Mouse (Mus musculus) stomach, embryonic 16.5 days (tissue): ENCODE results near the gene Tab1. TPM values are rescaled to one million over a fixed set of nuclear protein-coding genes. Genes with fewer than 3 reads are reported as not detected.

ENCODE experiments used
- ATAC-seq: fragments of 200-750 bp; cut with Nextera tagmentation; 2 replicates; pipeline ENCODE4 v1.8.0; 2017; ENCODE audit warnings: moderate number of reproducible peaks, moderate TSS enrichment; ENCODE audit not compliant: insufficient read depth, low FRiP score
- H3K27ac ChIP-seq: fragments of 300-500 bp; sonication (generic); 2 replicates; pipeline ENCODE4 v1.5.1; 2014; ENCODE audit warnings: low read length
- H3K27me3 ChIP-seq: fragments of 300-500 bp; sonication (generic); 2 replicates; pipeline ENCODE4 v1.6.1; 2014; ENCODE audit warnings: low read length, control low read depth, mixed read lengths; ENCODE audit not compliant: control insufficient read depth, insufficient read depth
- H3K36me3 ChIP-seq: fragments of 300-500 bp; sonication (generic); 2 replicates; pipeline ENCODE4 v1.6.1; 2014; ENCODE audit warnings: low read length; ENCODE audit not compliant: control insufficient read depth, insufficient read depth
- H3K4me1 ChIP-seq: fragments of 300-500 bp; sonication (generic); 2 replicates; pipeline ENCODE4 v1.6.1; 2014; ENCODE audit warnings: low read length, control low read depth, mixed read lengths; ENCODE audit not compliant: control insufficient read depth, insufficient read depth
- H3K4me2 ChIP-seq: fragments of 300-500 bp; sonication (generic); 2 replicates; pipeline ENCODE4 v1.6.1; 2014; ENCODE audit warnings: low read depth, low read length, mixed read lengths
- H3K4me3 ChIP-seq: fragments of 300-500 bp; sonication (generic); replicated peaks from 2 replicates; pipeline ENCODE4 v1.5.1; 2014; ENCODE audit warnings: mild to moderate bottlenecking, low read length
- H3K9ac ChIP-seq: fragments of 300-500 bp; sonication (generic); 2 replicates; pipeline ENCODE4 v1.6.1; 2014; ENCODE audit warnings: low read length
- H3K9me3 ChIP-seq: fragments of 300-500 bp; sonication (generic); replicated peaks from 2 replicates; pipeline ENCODE4 v1.6.1; 2016; ENCODE audit warnings: low read length, control low read depth; ENCODE audit not compliant: control insufficient read depth
- WGBS: fragments of 180-500 bp; shearing (Covaris S2); extraction: QIAGEN DNeasy Blood & Tissue Kit; methylation state at CpG from one replicate; pipeline ENCODE4 v1.1.7; 2014; 5-methylcytosine and 5-hydroxymethylcytosine counted together
- polyA plus RNA-seq: library from polyadenylated mRNA; unstranded; fragments of >200 nt; fragmentation: Nextera tagmentation; extraction: Ambion mirVana; gene quantifications from 2 replicates; pipeline ENCODE4 v1.2.1, GENCODE M21; 2015

The Tab1 gene
- polyA plus RNA-seq, 1 experiment from 2014 or later, result 29.3 TPM

DNA sequence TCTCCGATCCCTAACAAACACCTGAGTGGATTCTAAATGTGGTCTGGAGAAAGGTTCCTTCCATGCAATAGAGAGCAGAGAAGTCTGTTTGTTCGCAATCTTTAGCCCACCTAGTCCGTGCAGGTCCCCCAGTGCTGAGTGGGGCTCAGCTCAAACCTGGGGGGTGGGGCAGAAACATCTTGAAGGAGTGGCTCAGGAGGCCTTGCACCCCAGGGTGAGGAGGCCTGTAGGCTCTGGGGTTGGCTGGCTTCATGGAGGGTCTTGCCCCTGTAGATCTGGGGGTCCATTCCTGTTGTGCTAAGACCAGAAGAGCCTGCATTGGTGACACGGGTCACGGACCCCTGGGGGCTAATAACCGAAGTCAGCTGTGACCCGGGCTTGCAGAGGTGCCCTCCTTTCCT, 40.9 kb upstream of the Tab1 start:
- Histone ChIP-seq H3K9ac (peak overlapping the region; percentile 79), H3K27ac (peak overlapping the region; percentile 12; the same call in 1 of the 2 replicates)

DNA sequence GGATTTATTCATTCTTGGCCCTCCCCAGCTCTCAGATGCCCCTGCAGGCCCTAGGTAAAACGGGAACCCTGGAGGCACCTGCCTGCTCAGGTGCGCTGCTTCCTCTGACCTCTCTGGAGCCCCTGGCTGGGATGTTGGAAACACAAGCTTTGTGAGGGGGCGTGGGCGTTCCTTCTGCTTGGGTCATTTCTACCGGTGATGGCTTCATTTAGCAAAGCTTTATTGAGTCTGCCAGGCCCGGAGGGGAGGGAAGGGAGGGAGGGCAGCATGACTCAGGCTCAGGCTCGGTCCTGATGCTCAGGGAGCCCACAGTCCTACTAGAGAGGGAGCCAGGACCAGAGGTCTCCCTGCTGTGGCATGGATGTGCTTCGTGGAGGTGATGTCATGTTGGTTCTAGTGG, 40.3 kb upstream of the Tab1 start:
- Histone ChIP-seq H3K27me3 (peaks cover 8% of the 10 kb centered on the region; the same call in 1 of the 2 replicates), H3K9ac (peak overlapping the region; percentile 79; the same call in 1 of the 2 replicates), H3K9me3 (no peaks in the 10 kb centered on the region), H3K36me3 (no peaks in the 10 kb centered on the region), H3K27ac (peak overlapping the region; percentile 12; the same call in 1 of the 2 replicates), H3K4me1 (peaks cover 21% of the 10 kb centered on the region), H3K4me3 (peak overlapping the region; percentile 61), H3K4me2 (peak overlapping the region; percentile 86)
- ATAC-seq, result no peak
- WGBS, result 24% methylated on average over 8 of the region's 8 CpGs

More for the DNA sequence above, 40.9 kb upstream of the Tab1 start:
- 28% methylated on average over 7 of the region's 7 CpGs for WGBS
- no peaks in the 10 kb centered on the region for H3K9me3 ChIP-seq
- peak overlapping the region; percentile 61 for H3K4me3 ChIP-seq
- H3K4me2 ChIP-seq, result peak overlapping the region; percentile 86
- H3K36me3 ChIP-seq, result no peaks in the 10 kb centered on the region
- no peak for ATAC-seq
- peaks cover 8% of the 10 kb centered on the region; the same call in 1 of the 2 replicates for H3K27me3 ChIP-seq
- H3K4me1 ChIP-seq, result peaks cover 16% of the 10 kb centered on the region

DNA sequence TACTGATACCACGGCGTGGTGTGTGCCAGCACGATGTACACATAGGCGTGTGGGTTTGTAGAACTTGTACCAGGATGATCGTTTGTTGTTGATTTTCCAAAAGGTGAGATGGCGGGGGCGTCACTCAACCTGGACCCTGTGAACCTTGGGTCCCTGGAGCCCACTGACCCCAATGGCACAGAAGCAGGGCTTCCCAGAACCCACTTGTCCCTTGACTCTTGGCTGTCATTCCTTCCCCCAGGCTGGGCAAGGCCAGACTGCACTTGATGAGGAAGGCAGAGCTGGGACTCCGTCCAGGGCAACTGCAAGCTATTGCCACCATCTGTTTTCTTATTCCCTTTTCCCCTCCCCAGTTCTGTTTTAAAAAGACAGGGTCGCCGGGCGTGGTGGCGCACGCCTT, 38.7 kb upstream of the Tab1 start:
- Histone ChIP-seq H3K27ac (no peak overlapping the region), H3K27me3 (peaks cover 8% of the 10 kb centered on the region; the same call in 1 of the 2 replicates), H3K4me1 (peaks cover 31% of the 10 kb centered on the region), H3K9me3 (no peaks in the 10 kb centered on the region), H3K9ac (no peak overlapping the region), H3K4me3 (no peak overlapping the region), H3K36me3 (no peaks in the 10 kb centered on the region), H3K4me2 (no peak overlapping the region)
- 86% methylated on average over 13 of the region's 13 CpGs for WGBS
- ATAC-seq, result no peak

DNA sequence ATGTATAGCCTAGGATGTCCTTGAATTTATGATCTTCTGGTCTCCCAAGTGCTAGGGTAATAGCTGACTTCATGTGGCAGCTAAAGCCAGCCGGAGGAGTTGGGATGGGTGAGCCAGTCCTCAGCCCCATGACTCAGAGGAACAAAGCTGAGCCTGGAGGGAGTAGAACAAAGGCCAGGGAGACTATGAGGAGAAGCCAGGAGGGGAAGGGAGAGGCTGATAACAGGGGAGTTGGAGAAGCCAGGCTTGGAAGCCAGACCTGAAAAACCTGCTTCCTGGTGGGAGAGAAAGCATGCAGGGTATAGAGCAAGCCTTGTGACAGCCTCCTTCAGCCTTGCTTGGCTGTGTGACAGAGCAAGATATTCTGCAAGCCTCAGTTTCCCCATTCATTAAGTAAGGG, 37.3 kb upstream of the Tab1 start:
- Histone ChIP-seq H3K27me3 (peaks cover 8% of the 10 kb centered on the region; the same call in 1 of the 2 replicates), H3K4me2 (no peak overlapping the region), H3K9me3 (no peaks in the 10 kb centered on the region), H3K36me3 (no peaks in the 10 kb centered on the region), H3K4me1 (peaks cover 29% of the 10 kb centered on the region), H3K9ac (no peak overlapping the region), H3K4me3 (no peak overlapping the region), H3K27ac (peak overlapping the region; percentile 89)
- whole genome bisulfite sequencing, result 50% methylated on average over 1 of the region's 1 CpGs
- peak; percentile 67 for ATAC-seq

DNA sequence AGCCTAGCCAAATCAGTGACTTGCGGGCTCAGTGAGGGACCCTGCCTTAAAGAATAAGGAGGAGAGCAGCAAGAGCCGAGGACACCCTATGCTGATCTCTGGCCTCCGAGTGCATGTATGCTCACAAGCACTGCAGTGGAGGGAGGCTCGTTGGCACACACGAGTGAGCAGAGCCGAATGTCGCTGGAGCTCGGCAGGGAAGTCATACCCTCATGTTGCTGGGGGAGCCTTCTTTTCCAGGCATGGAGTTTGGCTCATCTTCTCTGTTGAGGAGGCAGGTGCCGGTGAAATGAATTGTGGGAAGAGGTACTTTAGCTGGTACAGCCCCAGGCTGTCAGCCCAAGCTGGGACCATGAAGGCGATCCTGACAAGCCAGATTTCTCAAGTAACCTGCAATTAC, 36.5 kb upstream of the Tab1 start:
- H3K36me3 ChIP-seq, result no peaks in the 10 kb centered on the region
- peaks cover 8% of the 10 kb centered on the region; the same call in 1 of the 2 replicates for H3K27me3 ChIP-seq
- H3K9ac ChIP-seq, result peak overlapping the region; percentile 55; the same call in 1 of the 2 replicates
- H3K27ac ChIP-seq, result peak overlapping the region; percentile 89
- H3K4me2 ChIP-seq, result no peak overlapping the region
- WGBS, result 80% methylated on average over 10 of the region's 10 CpGs
- no peaks in the 10 kb centered on the region for H3K9me3 ChIP-seq
- no peak overlapping the region for H3K4me3 ChIP-seq
- peaks cover 28% of the 10 kb centered on the region for H3K4me1 ChIP-seq
- no peak for ATAC-seq

DNA sequence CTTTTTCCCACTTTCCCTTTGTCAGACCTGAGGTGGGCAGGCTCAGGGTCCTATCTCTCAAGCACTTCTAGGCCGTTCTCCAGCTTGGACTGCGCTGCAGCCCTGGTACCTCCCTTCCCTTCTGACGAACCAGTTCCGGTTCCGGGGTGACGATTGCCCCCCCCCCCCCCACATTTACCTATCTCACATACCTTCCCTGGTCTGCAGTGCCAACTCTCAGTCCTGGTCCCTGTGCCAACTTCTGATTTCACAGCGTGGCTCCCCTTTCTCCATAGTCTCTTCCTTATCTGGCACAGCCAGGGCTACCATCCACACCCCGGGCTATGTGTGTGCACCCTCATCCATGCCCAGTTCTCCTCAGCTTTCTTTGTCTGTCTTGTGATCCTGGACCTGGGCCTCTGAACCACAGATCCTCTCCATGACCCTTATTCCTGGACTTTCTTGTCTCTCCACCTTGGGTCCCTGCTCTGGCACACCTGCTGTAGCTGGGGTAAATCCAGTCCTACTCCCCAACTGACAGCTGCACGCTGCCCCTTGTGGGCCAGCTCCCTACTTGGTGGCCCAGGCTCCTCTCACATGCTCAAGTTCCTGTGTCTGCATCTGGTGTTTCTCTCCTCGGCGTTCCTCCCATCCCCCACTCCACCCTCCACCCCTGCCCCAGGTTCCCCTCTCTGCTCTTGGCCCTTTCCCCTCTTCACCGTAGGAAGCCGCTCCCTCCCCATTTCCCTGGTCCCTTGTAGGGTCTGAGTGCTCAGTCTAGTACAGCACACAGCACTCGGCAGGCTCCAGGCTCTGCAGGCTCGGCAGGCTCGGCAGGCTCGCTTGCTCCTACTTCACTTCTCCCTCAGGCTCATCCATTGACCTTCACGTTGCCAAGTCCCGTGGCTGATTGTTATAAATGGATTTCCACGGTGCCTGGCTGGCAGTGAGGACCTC, 35.7 kb upstream of the Tab1 start:
- H3K27me3 ChIP-seq, result 0 out of 2 replicates have a peak, but pooled peaks cover 3% of the 10 kb centered on the region
- H3K4me3 ChIP-seq, result no peak overlapping the region
- no peaks in the 10 kb centered on the region for H3K36me3 ChIP-seq
- WGBS, result 26% methylated on average over 20 of the region's 20 CpGs
- peak overlapping the region; percentile 55 for H3K9ac ChIP-seq
- H3K4me2 ChIP-seq, result peak overlapping the region; percentile 13
- H3K4me1 ChIP-seq, result peaks cover 30% of the 10 kb centered on the region
- peak; percentile 63 for ATAC-seq
- no peaks in the 10 kb centered on the region for H3K9me3 ChIP-seq
- peak overlapping the region; percentile 89 for H3K27ac ChIP-seq

DNA sequence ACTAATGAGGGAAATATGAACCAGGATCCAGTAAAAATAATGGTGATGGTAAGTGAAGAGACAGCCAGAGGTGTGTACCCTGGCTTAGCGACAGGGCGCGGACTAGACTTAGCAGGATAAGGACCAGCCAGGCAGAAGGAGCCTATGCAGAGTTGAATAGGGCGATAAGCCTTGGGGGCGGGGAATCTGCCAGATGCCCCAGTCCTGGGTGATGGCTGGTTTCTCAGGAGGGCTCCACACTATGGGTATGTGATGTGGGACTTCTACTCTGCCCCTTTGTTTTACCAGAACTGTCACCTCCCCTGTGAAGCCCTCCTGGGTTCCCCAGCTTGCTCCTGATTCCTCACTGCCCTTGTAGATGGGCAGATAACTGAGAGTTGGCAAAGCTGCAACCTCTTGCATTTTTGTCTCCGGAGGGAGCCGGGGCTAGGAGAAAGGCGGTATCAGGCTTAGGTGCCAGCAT, 34.9 kb upstream of the Tab1 start:
- WGBS, result 41% methylated on average over 8 of the region's 8 CpGs
- Histone ChIP-seq H3K27ac (no peak overlapping the region), H3K9ac (no peak overlapping the region), H3K9me3 (no peaks in the 10 kb centered on the region), H3K36me3 (no peaks in the 10 kb centered on the region), H3K27me3 (no peaks in the 10 kb centered on the region), H3K4me2 (no peak overlapping the region), H3K4me1 (peaks cover 32% of the 10 kb centered on the region), H3K4me3 (no peak overlapping the region)
- ATAC-seq, result 0 out of 2 replicates have a peak, but pooled peaks have one; percentile 19

DNA sequence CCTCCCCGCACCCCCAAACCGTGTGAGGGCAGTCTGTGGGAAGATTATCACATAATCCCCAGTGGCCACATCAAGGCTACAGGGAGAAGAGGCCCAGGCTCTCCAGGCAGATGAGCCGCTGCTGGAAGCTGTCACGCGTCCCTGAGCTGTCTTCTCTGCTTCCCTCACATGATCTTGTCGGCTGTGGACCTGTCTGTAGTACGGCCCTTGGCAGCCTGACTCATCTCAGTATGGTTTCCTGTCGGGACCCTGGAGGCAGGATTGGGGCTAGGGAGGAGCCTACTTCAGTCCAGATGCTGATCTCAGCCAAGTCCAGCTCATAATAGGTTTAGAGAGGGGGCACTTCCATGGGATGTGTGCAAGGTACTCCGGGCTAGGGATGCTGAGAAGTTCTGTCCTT, 34.1 kb upstream of the Tab1 start:
- H3K4me3 ChIP-seq, result no peak overlapping the region
- H3K36me3 ChIP-seq, result no peaks in the 10 kb centered on the region
- WGBS, result 40% methylated on average over 9 of the region's 9 CpGs
- no peak overlapping the region for H3K4me2 ChIP-seq
- H3K4me1 ChIP-seq, result peaks cover 32% of the 10 kb centered on the region
- 0 out of 2 replicates have a peak overlapping the region, but pooled peaks have one; percentile 5 for H3K9ac ChIP-seq
- H3K9me3 ChIP-seq, result no peaks in the 10 kb centered on the region
- no peaks in the 10 kb centered on the region for H3K27me3 ChIP-seq
- no peak for ATAC-seq
- no peak overlapping the region for H3K27ac ChIP-seq

DNA sequence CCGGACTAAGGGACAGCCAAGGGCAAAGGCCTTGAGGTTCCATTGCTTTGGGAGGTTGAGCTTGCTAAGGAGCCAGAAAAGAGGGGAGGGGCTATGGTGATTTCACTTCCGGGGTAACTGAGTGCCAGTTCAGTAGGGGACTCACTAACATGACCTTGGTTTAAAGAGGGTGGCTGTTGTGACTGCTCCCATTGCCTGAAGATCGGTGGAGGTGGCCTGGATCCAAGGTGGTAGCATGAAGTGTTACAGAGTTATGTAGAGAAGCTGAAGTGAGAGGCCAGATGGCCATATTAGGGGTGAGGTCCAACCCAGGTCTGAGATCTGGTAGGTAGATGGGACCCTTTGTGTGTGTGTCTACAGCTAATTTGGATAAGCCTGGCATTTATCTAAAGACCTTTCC, 33.5 kb upstream of the Tab1 start:
- Histone ChIP-seq H3K9ac (no peak overlapping the region), H3K4me1 (peaks cover 32% of the 10 kb centered on the region), H3K4me2 (no peak overlapping the region), H3K4me3 (no peak overlapping the region), H3K9me3 (no peaks in the 10 kb centered on the region), H3K36me3 (no peaks in the 10 kb centered on the region), H3K27ac (no peak overlapping the region), H3K27me3 (no peaks in the 10 kb centered on the region)
- no peak for ATAC-seq
- WGBS, result 73% methylated on average over 3 of the region's 3 CpGs
